Mouse (Mus musculus): Measurements from ENCODE around the gene Slc37a3. TPM values are rescaled to one million over a fixed set of nuclear protein-coding genes. Genes with fewer than 3 reads are reported as not detected.

Slc37a3 gene
- polyA plus RNA-seq, 1 experiment from 2014 or later = 69.3 TPM

- Histone ChIP-seq H3K27me3 (ENCODE audit: control insufficient read depth, insufficient read depth, low read length) (no peaks in the 10 kb centered on the region), H3K27ac (replicated peaks; ENCODE audit: low read depth, low read length) (no peak overlapping the region), H3K4me1 (ENCODE audit: control insufficient read depth, insufficient read depth, low read length) (no peaks in the 10 kb centered on the region), H3K9me3 (ENCODE audit: control insufficient read depth, low read length) (0 out of 2 replicates have a peak, but pooled peaks cover 2% of the 10 kb centered on the region), H3K4me2 (ENCODE audit: low read length) (no peak overlapping the region), H3K4me3 (replicated peaks; ENCODE audit: low read depth, low read length) (no peak overlapping the region), H3K36me3 (ENCODE audit: control insufficient read depth, insufficient read depth, low read length) (peaks cover 2% of the 10 kb centered on the region; the same call in 1 of the 2 replicates), H3K9ac (replicated peaks; ENCODE audit: low read length) (no peak overlapping the region)
- DNase-seq (no peak), ATAC-seq (ENCODE audit: low FRiP score, low TSS enrichment) (no peak)
- 92% methylated on average over 5 of the region's 5 CpGs for WGBS
Measured at GRCm38 (mm10) chr6:39320286-39320685, 57.2 kb downstream of the Slc37a3 start.

- Histone ChIP-seq H3K4me1 (ENCODE audit: control insufficient read depth, insufficient read depth, low read length) (no peaks in the 10 kb centered on the region), H3K4me2 (ENCODE audit: low read length) (no peak overlapping the region), H3K27me3 (ENCODE audit: control insufficient read depth, insufficient read depth, low read length) (no peaks in the 10 kb centered on the region), H3K36me3 (ENCODE audit: control insufficient read depth, insufficient read depth, low read length) (no peaks in the 10 kb centered on the region), H3K9me3 (ENCODE audit: control insufficient read depth, low read length) (0 out of 2 replicates have a peak, but pooled peaks cover 2% of the 10 kb centered on the region), H3K4me3 (replicated peaks; ENCODE audit: low read depth, low read length) (no peak overlapping the region), H3K9ac (replicated peaks; ENCODE audit: low read length) (no peak overlapping the region), H3K27ac (replicated peaks; ENCODE audit: low read depth, low read length) (no peak overlapping the region)
- WGBS = 59% methylated on average over 15 of the region's 19 CpGs
- peak; percentile 61 for DNase-seq
- no peak for ATAC-seq (ENCODE audit: low FRiP score, low TSS enrichment)
Measured at GRCm38 (mm10) chr6:39319061-39319761, 58.3 kb downstream of the Slc37a3 start.

GRCm38 (mm10) chr6:39318631-39319010, 58.9 kb downstream of the Slc37a3 start:
- H3K9me3 ChIP-seq (ENCODE audit: control insufficient read depth, low read length) = no peaks in the 10 kb centered on the region
- no peaks in the 10 kb centered on the region for H3K27me3 ChIP-seq (ENCODE audit: control insufficient read depth, insufficient read depth, low read length)
- ATAC-seq (ENCODE audit: low FRiP score, low TSS enrichment) (no peak), DNase-seq (no peak)
- no peak overlapping the region for H3K4me2 ChIP-seq (ENCODE audit: low read length)
- no peak overlapping the region for H3K27ac ChIP-seq (replicated peaks; ENCODE audit: low read depth, low read length)
- WGBS = 85% methylated on average over 2 of the region's 2 CpGs
- H3K4me3 ChIP-seq (replicated peaks; ENCODE audit: low read depth, low read length) = no peak overlapping the region
- H3K4me1 ChIP-seq (ENCODE audit: control insufficient read depth, insufficient read depth, low read length) = no peaks in the 10 kb centered on the region
- H3K36me3 ChIP-seq (ENCODE audit: control insufficient read depth, insufficient read depth, low read length) = no peaks in the 10 kb centered on the region
- no peak overlapping the region for H3K9ac ChIP-seq (replicated peaks; ENCODE audit: low read length)

- no peak for ATAC-seq (ENCODE audit: low FRiP score, low TSS enrichment)
- H3K9ac ChIP-seq (replicated peaks; ENCODE audit: low read length) = no peak overlapping the region
- 87% methylated on average over 10 of the region's 10 CpGs for WGBS
Measured at GRCm38 (mm10) chr6:39317854-39318630, 59.4 kb downstream of the Slc37a3 start.

GRCm38 (mm10) chr6:39316089-39316488, 61.4 kb downstream of the Slc37a3 start:
- Histone ChIP-seq H3K9ac (replicated peaks; ENCODE audit: low read length) (no peak overlapping the region), H3K4me1 (ENCODE audit: control insufficient read depth, insufficient read depth, low read length) (no peaks in the 10 kb centered on the region), H3K4me2 (ENCODE audit: low read length) (no peak overlapping the region), H3K9me3 (ENCODE audit: control insufficient read depth, low read length) (no peaks in the 10 kb centered on the region), H3K27me3 (ENCODE audit: control insufficient read depth, insufficient read depth, low read length) (no peaks in the 10 kb centered on the region), H3K27ac (replicated peaks; ENCODE audit: low read depth, low read length) (no peak overlapping the region), H3K36me3 (ENCODE audit: control insufficient read depth, insufficient read depth, low read length) (no peaks in the 10 kb centered on the region), H3K4me3 (replicated peaks; ENCODE audit: low read depth, low read length) (no peak overlapping the region)
- DNase-seq (no peak), ATAC-seq (ENCODE audit: low FRiP score, low TSS enrichment) (no peak)
- 94% methylated on average over 6 of the region's 6 CpGs for WGBS

More at GRCm38 (mm10) chr6:39317854-39318630, 59.4 kb downstream of the Slc37a3 start:
- Histone ChIP-seq H3K27me3 (ENCODE audit: control insufficient read depth, insufficient read depth, low read length) (no peaks in the 10 kb centered on the region), H3K27ac (replicated peaks; ENCODE audit: low read depth, low read length) (no peak overlapping the region), H3K9me3 (ENCODE audit: control insufficient read depth, low read length) (no peaks in the 10 kb centered on the region), H3K4me1 (ENCODE audit: control insufficient read depth, insufficient read depth, low read length) (no peaks in the 10 kb centered on the region), H3K4me2 (ENCODE audit: low read length) (no peak overlapping the region), H3K4me3 (replicated peaks; ENCODE audit: low read depth, low read length) (no peak overlapping the region), H3K36me3 (ENCODE audit: control insufficient read depth, insufficient read depth, low read length) (no peaks in the 10 kb centered on the region)
- DNase-seq = no peak

- 91% methylated on average over 12 of the region's 12 CpGs for WGBS
- no peaks in the 10 kb centered on the region for H3K27me3 ChIP-seq (ENCODE audit: control insufficient read depth, insufficient read depth, low read length)
- H3K27ac ChIP-seq (replicated peaks; ENCODE audit: low read depth, low read length) = no peak overlapping the region
- no peaks in the 10 kb centered on the region for H3K9me3 ChIP-seq (ENCODE audit: control insufficient read depth, low read length)
- H3K4me1 ChIP-seq (ENCODE audit: control insufficient read depth, insufficient read depth, low read length) = no peaks in the 10 kb centered on the region
- no peaks in the 10 kb centered on the region for H3K36me3 ChIP-seq (ENCODE audit: control insufficient read depth, insufficient read depth, low read length)
- DNase-seq = no peak
- no peak overlapping the region for H3K4me3 ChIP-seq (replicated peaks; ENCODE audit: low read depth, low read length)
- ATAC-seq (ENCODE audit: low FRiP score, low TSS enrichment) = no peak
- H3K9ac ChIP-seq (replicated peaks; ENCODE audit: low read length) = no peak overlapping the region
- H3K4me2 ChIP-seq (ENCODE audit: low read length) = no peak overlapping the region
Measured at GRCm38 (mm10) chr6:39314461-39314860, 63.0 kb downstream of the Slc37a3 start.

GRCm38 (mm10) chr6:39311786-39312185, 65.7 kb downstream of the Slc37a3 start:
- no peaks in the 10 kb centered on the region for H3K4me1 ChIP-seq (ENCODE audit: control insufficient read depth, insufficient read depth, low read length)
- no peak overlapping the region for H3K4me3 ChIP-seq (replicated peaks; ENCODE audit: low read depth, low read length)
- H3K36me3 ChIP-seq (ENCODE audit: control insufficient read depth, insufficient read depth, low read length) = no peaks in the 10 kb centered on the region
- no peak for ATAC-seq (ENCODE audit: low FRiP score, low TSS enrichment)
- no peak for DNase-seq
- H3K4me2 ChIP-seq (ENCODE audit: low read length) = no peak overlapping the region
- no peaks in the 10 kb centered on the region for H3K9me3 ChIP-seq (ENCODE audit: control insufficient read depth, low read length)
- WGBS = 89% methylated on average over 3 of the region's 3 CpGs
- no peaks in the 10 kb centered on the region for H3K27me3 ChIP-seq (ENCODE audit: control insufficient read depth, insufficient read depth, low read length)
- H3K27ac ChIP-seq (replicated peaks; ENCODE audit: low read depth, low read length) = no peak overlapping the region
- H3K9ac ChIP-seq (replicated peaks; ENCODE audit: low read length) = no peak overlapping the region

- DNase-seq (peak; percentile 38), ATAC-seq (ENCODE audit: low FRiP score, low TSS enrichment) (no peak)
- no peak overlapping the region for H3K9ac ChIP-seq (replicated peaks; ENCODE audit: low read length)
- H3K4me3 ChIP-seq (replicated peaks; ENCODE audit: low read depth, low read length) = no peak overlapping the region
- no peaks in the 10 kb centered on the region for H3K27me3 ChIP-seq (ENCODE audit: control insufficient read depth, insufficient read depth, low read length)
- H3K36me3 ChIP-seq (ENCODE audit: control insufficient read depth, insufficient read depth, low read length) = no peaks in the 10 kb centered on the region
- no peak overlapping the region for H3K4me2 ChIP-seq (ENCODE audit: low read length)
- no peaks in the 10 kb centered on the region for H3K9me3 ChIP-seq (ENCODE audit: control insufficient read depth, low read length)
- WGBS = 10% methylated on average over 6 of the region's 6 CpGs
- H3K27ac ChIP-seq (replicated peaks; ENCODE audit: low read depth, low read length) = no peak overlapping the region; the same call in 1 of the 2 replicates
- no peaks in the 10 kb centered on the region for H3K4me1 ChIP-seq (ENCODE audit: control insufficient read depth, insufficient read depth, low read length)
Measured at GRCm38 (mm10) chr6:39304371-39304874, 73.1 kb downstream of the Slc37a3 start.
